Mouse (Mus musculus): ENCODE measurements at regions not wholly inside any gene's neighbourhood (a gene's known extent, or its start where the extent isn't known, plus 50 kb on each side); places are given as distances from the start of the nearest gene placed in this dataset.
"Not testable (repeated sequence)": the region's sequence is repeated elsewhere in the genome, so short reads cannot be mapped to it uniquely, and the experiment has no call there.

GRCm38 (mm10) chr3:36387431-36387830 is 88.3 kb downstream of the Anxa5 start:
- no peak for DNase-seq (ENCODE audit: low spot score in 2 of 2)

GRCm38 (mm10) chr3:36383438-36383945 is 92.2 kb downstream of the Anxa5 start:
- DNase-seq (ENCODE audit: low spot score in 2 of 2): no peak

- peak in 1 of 2 experiments; percentile 34 for DNase-seq (ENCODE audit: low spot score in 2 of 2)
These were observed 94.0 kb downstream of the Anxa5 start for GRCm38 (mm10) chr3:36381621-36382193.

GRCm38 (mm10) chr3:36375722-36376121 is 100.0 kb downstream of the Anxa5 start:
- peak in 1 of 2 experiments; percentile 32 for DNase-seq (ENCODE audit: low spot score in 2 of 2)

DNA sequence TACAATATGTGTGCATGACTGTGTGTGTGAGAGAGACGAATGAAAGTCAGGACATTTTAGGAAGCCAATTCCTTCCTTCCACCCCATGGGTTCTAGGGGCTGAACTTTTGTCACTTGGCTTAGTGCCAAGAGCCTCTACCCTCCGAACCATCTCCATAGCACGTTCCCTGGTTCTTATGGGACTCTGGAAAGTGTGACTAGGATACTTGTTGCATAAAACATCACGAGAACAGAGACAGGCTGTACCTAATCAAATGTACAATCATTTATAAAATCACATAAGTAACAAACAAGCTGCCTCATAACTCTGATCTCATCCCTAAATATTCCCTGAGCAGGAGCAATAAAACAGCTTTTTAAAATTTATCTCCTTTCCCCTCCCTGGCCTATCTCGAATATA is 100.8 kb downstream of the Anxa5 start:
- no peak for DNase-seq (ENCODE audit: low spot score in 2 of 2)

DNA sequence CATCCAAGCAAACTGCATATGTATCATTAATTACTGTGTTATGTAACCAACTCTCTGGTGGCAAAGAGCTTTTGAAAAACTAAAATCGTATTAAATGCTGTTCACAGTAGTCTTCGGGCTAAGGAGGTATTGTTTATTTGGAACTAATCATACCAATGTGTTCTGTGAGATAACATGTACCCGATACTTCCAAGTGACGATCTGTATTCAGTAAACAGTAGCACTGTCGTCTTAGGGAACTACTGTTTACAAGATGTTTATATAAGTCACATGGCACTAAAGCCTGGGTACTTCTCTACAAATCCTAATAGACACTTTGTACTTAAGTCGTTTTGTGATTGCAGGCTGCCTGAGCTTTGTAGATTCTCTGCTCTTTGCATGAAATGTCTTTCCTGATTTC is 114.8 kb downstream of the Anxa5 start:
- no peak for DNase-seq (ENCODE audit: low spot score in 2 of 2)

- DNase-seq (ENCODE audit: low spot score in 2 of 2): not testable (repeated sequence)
These were observed 121.5 kb downstream of the Anxa5 start for GRCm38 (mm10) chr3:36354201-36354600.

GRCm38 (mm10) chr3:36352032-36352742 is 123.5 kb downstream of the Anxa5 start:
- no peak for DNase-seq (ENCODE audit: low spot score in 2 of 2)

GRCm38 (mm10) chr3:36349073-36349472 is 126.6 kb downstream of the Anxa5 start:
- no peak for DNase-seq (ENCODE audit: low spot score in 2 of 2)

GRCm38 (mm10) chr3:36340889-36341533 is 118.9 kb upstream of the Qrfpr start:
- DNase-seq (ENCODE audit: low spot score in 2 of 2): peak; percentile 90

GRCm38 (mm10) chr3:36339656-36340055 is 117.5 kb upstream of the Qrfpr start:
- no peak for DNase-seq (ENCODE audit: low spot score in 2 of 2)

GRCm38 (mm10) chr3:36334279-36334678 is 112.2 kb upstream of the Qrfpr start:
- DNase-seq (ENCODE audit: low spot score in 2 of 2): no peak

DNA sequence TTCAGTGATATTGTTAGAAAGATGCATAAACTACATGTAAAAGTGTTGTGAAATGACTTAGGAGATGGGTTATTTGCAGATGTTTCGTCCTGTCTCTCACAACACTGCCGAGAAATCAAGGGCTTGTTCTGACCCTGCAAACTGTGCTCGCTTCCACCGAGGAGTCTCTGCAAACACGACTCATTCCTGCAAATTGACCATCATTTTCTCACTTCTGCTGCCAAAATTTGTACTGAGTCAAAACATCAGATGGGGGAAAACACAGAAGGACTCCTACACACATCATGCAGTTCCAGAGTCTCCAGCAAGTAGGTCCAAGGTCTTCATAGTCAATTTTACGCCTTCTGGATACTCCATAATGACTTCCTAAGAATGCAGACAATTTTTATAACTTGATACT is 109.9 kb upstream of the Qrfpr start:
- no peak for DNase-seq (ENCODE audit: low spot score in 2 of 2)

GRCm38 (mm10) chr3:36330656-36331055 is 108.5 kb upstream of the Qrfpr start:
- DNase-seq (ENCODE audit: low spot score in 2 of 2): no peak

GRCm38 (mm10) chr3:36329631-36330030 is 107.5 kb upstream of the Qrfpr start:
- no peak for DNase-seq (ENCODE audit: low spot score in 2 of 2)

DNA sequence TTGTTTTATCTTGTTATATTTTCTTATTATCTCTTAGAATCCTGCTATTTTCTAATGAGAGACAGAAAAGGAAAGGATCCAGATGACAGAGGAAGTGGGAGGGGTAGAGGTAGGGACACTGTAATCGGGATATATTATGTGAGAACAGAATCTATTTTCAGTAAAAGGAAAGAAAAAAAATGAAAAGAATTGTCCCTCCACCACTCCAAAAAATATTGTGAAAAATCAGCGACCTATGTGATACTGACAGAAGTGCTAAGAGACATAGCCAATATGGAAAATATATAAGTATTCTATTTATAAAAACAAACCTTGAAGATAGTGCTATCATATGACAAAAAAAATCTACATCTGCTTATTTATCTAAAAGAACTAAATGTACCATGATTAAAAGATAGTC is 106.8 kb upstream of the Qrfpr start:
- DNase-seq (ENCODE audit: low spot score in 2 of 2): no peak

DNA sequence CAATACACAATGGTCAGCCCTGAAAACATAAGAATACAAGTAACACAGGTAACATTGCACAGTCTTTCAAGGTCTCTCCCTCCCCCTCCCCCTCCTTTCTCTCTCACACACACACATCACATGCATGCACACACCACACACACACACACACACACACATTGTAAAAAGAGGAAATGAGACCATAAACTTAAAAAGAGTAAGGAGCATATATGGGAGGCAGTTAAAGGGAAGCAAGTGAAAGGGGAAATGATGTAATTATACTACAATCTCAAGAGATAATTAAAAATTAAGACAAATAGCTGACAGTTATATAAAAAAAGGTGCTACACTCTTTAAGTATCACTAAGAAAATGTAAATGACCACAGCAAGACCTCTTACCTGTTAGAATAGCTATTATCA is 96.5 kb upstream of the Qrfpr start:
- no peak for DNase-seq (ENCODE audit: low spot score in 2 of 2)

- DNase-seq (ENCODE audit: low spot score in 2 of 2): no peak
These were observed 89.2 kb upstream of the Qrfpr start for GRCm38 (mm10) chr3:36311337-36311736.

DNA sequence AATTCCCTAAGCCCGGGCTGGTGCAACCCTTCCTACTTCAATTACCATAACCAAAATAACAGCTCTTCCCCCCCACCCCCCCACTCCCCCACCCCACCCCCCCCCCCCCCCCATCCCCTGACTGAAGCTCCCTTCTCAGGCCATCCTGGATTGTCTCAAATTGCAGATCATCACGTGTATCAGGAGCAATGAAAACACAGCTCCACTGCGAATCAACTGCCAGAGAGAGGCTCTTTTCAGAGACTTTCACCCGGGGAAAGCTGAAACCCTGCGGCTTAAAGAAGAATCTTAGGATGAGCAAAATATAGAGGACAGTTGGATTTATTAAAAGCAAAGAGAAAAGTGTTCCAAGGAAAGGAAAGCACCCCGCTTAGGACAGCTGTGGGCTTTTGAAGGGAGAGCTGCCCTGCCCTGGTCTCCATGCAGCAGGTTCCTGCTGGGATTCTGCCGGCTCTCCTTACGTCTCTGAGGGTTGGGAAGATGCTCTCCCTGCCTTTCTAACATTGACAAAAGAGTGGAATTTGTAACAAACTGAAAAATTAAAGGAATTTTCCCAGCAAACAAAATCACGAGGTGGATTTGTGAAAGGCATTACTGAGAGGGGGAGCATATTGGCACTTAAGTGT is 88.6 kb upstream of the Qrfpr start:
- no peak for DNase-seq (ENCODE audit: low spot score in 2 of 2)

DNA sequence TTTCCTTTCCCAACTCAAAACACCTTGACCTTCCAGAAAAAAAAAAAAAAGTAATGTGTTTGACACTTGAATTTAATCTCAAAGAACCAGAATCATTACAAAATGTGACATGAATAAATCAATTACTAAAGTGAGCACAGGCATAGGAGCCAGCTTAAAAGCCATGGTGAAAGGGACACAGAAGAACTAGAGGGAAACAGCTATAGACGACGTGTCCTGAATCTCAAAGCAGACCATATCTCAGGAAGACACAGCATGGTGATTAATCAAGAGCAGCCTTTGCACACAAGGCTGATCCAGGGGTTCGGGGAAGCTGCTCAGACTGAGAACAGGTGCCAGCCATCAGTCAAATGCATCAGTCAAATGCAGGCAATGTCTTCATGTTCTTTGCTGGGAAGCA is 74.7 kb upstream of the Qrfpr start:
- DNase-seq (ENCODE audit: low spot score in 2 of 2): no peak

DNA sequence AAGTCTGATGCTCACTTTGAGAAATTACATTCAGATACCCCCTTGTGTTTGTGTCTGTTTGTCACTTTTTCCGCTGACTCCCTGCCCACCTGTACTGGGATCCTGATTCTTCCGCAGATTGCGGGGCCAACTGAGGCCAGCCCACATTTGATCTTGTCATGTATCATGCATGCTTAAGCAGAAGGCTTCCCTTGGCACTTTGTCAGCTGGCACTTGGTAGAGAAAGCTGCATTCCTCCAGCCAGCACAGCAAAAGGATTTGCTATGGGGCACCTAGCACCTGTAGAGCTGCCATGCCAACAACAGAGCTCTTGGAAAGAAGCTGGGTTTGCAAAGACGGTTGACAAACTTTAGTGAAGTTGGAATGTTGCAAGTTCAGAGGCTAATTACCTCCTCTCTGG is 69.9 kb upstream of the Qrfpr start:
- no peak for DNase-seq (ENCODE audit: low spot score in 2 of 2)

- no peak for DNase-seq (ENCODE audit: low spot score in 2 of 2)
These were observed 62.0 kb upstream of the Qrfpr start for GRCm38 (mm10) chr3:36284066-36284465.

- no peak for DNase-seq (ENCODE audit: low spot score in 2 of 2)
These were observed 53.4 kb upstream of the Qrfpr start for GRCm38 (mm10) chr3:36275502-36275901.

Measured in right cerebral cortex, adult 2 months (tissue).